Mouse (Mus musculus) liver, embryonic 15.5 days (tissue): ENCODE results near the gene Dnajc15. TPM values are rescaled to one million over a fixed set of nuclear protein-coding genes. Genes with fewer than 3 reads are reported as not detected.

ENCODE experiments used
- ATAC-seq: fragments of 200-750 bp; cut with Nextera tagmentation; 2 replicates; pipeline ENCODE4 v1.8.0; 2017; ENCODE audit warnings: moderate number of reproducible peaks, mild to moderate bottlenecking, moderate library complexity; ENCODE audit not compliant: insufficient read depth
- H3K27ac ChIP-seq: fragments of 300-500 bp; sonication (generic); replicated peaks from 2 replicates; pipeline ENCODE4 v1.5.1; 2015; ENCODE audit warnings: mild to moderate bottlenecking, inconsistent platforms
- H3K27me3 ChIP-seq: fragments of 300-500 bp; sonication (generic); 2 replicates; pipeline ENCODE4 v1.6.1; 2015; ENCODE audit warnings: mild to moderate bottlenecking, inconsistent platforms
- H3K36me3 ChIP-seq: fragments of 300-500 bp; sonication (generic); replicated peaks from 2 replicates; pipeline ENCODE4 v1.6.1; 2015; ENCODE audit warnings: moderate library complexity, mild to moderate bottlenecking, inconsistent platforms
- H3K4me1 ChIP-seq: fragments of 300-500 bp; sonication (generic); replicated peaks from 2 replicates; pipeline ENCODE4 v1.6.1; 2015; ENCODE audit warnings: inconsistent platforms
- H3K4me2 ChIP-seq: fragments of 300-500 bp; sonication (generic); 2 replicates; pipeline ENCODE4 v1.6.1; 2015; ENCODE audit warnings: moderate library complexity, mild to moderate bottlenecking, inconsistent platforms
- H3K4me3 ChIP-seq: fragments of 300-500 bp; sonication (generic); replicated peaks from 2 replicates; pipeline ENCODE4 v1.5.1; 2015; ENCODE audit warnings: mild to moderate bottlenecking, inconsistent platforms
- H3K9ac ChIP-seq: fragments of 300-500 bp; sonication (generic); 2 replicates; pipeline ENCODE4 v1.6.1; 2015; ENCODE audit warnings: moderate library complexity, mild to moderate bottlenecking, inconsistent platforms
- H3K9me3 ChIP-seq: fragments of 300-500 bp; sonication (generic); replicated peaks from 2 replicates; pipeline ENCODE4 v1.6.1; 2016; ENCODE audit warnings: inconsistent platforms
- WGBS: fragments of 180-500 bp; shearing (Covaris S2); methylation state at CpG from one replicate; pipeline ENCODE4 v1.1.7; 2015; ENCODE audit warnings: mixed read lengths; ENCODE audit not compliant: insufficient replicate concordance; 5-methylcytosine and 5-hydroxymethylcytosine counted together
- polyA plus RNA-seq: library from polyadenylated mRNA; unstranded; fragments of >200 nt; fragmentation: Nextera tagmentation; extraction: Ambion mirVana; gene quantifications from 2 replicates; pipeline ENCODE4 v1.2.1, GENCODE M21; 2015

Dnajc15 gene
- 35.4 and 41.6 TPM in 2 replicates for polyA plus RNA-seq

GRCm38 (mm10) chr14:77874304-77875241 is at the start of gene Dnajc15:
Dnajc15 (minus strand) TSS chr14:77875125.
- Histone ChIP-seq H3K9me3 (no peaks in the 10 kb centered on the region), H3K4me1 (peaks cover 6% of the 10 kb centered on the region; the same call in 1 of the 2 replicates), H3K9ac (peak within 1 kb of the TSS; percentile 71), H3K27ac (0 out of 2 replicates have a peak within 1 kb of the TSS, but pooled peaks have one; percentile 29), H3K36me3 (no peaks in the 10 kb centered on the region), H3K4me3 (peak within 1 kb of the TSS; percentile 76), H3K4me2 (peak within 1 kb of the TSS; percentile 78), H3K27me3 (no peaks in the 10 kb centered on the region)
- ATAC-seq: peak; percentile 88
- under 1% methylated on average over 44 of the region's 44 CpGs for WGBS

GRCm38 (mm10) chr14:77923076-77923865 is 48.3 kb upstream of the Dnajc15 start:
- Histone ChIP-seq H3K9ac (no peak overlapping the region), H3K9me3 (no peaks in the 10 kb centered on the region), H3K27ac (no peak overlapping the region), H3K27me3 (no peaks in the 10 kb centered on the region), H3K4me3 (no peak overlapping the region), H3K4me2 (no peak overlapping the region), H3K36me3 (no peaks in the 10 kb centered on the region), H3K4me1 (no peaks in the 10 kb centered on the region)
- 64% methylated on average over 6 of the region's 6 CpGs for WGBS
- no peak for ATAC-seq

- Histone ChIP-seq H3K9ac (no peak overlapping the region), H3K27ac (no peak overlapping the region), H3K4me2 (no peak overlapping the region), H3K4me3 (no peak overlapping the region), H3K9me3 (no peaks in the 10 kb centered on the region), H3K27me3 (no peaks in the 10 kb centered on the region), H3K4me1 (no peaks in the 10 kb centered on the region), H3K36me3 (no peaks in the 10 kb centered on the region)
- WGBS: 77% methylated on average over 8 of the region's 8 CpGs
- no peak for ATAC-seq
Observed at GRCm38 (mm10) chr14:77921641-77922040, 46.7 kb upstream of the Dnajc15 start.

- H3K4me2 ChIP-seq: no peak overlapping the region
- no peak overlapping the region for H3K9ac ChIP-seq
- H3K4me1 ChIP-seq: no peaks in the 10 kb centered on the region
- H3K36me3 ChIP-seq: no peaks in the 10 kb centered on the region
- H3K27ac ChIP-seq: no peak overlapping the region
- 76% methylated on average over 5 of the region's 5 CpGs for WGBS
- H3K4me3 ChIP-seq: no peak overlapping the region
- H3K9me3 ChIP-seq: no peaks in the 10 kb centered on the region
- no peak for ATAC-seq
- no peaks in the 10 kb centered on the region for H3K27me3 ChIP-seq
Observed at GRCm38 (mm10) chr14:77915776-77916175, 40.9 kb upstream of the Dnajc15 start.

- no peak overlapping the region for H3K4me3 ChIP-seq
- H3K4me1 ChIP-seq: no peaks in the 10 kb centered on the region
- no peaks in the 10 kb centered on the region for H3K36me3 ChIP-seq
- no peaks in the 10 kb centered on the region for H3K27me3 ChIP-seq
- ATAC-seq: no peak
- no peak overlapping the region for H3K27ac ChIP-seq
- no peak overlapping the region for H3K9ac ChIP-seq
- 69% methylated on average over 5 of the region's 5 CpGs for WGBS
- no peaks in the 10 kb centered on the region for H3K9me3 ChIP-seq
- H3K4me2 ChIP-seq: no peak overlapping the region
Observed at GRCm38 (mm10) chr14:77906586-77906985, 31.7 kb upstream of the Dnajc15 start.

- 61% methylated on average over 5 of the region's 5 CpGs for WGBS
- H3K27me3 ChIP-seq: no peaks in the 10 kb centered on the region
- H3K36me3 ChIP-seq: no peaks in the 10 kb centered on the region
- H3K9ac ChIP-seq: no peak overlapping the region
- no peaks in the 10 kb centered on the region for H3K4me1 ChIP-seq
- no peak overlapping the region for H3K4me3 ChIP-seq
- no peak overlapping the region for H3K4me2 ChIP-seq
- H3K9me3 ChIP-seq: no peaks in the 10 kb centered on the region
- no peak for ATAC-seq
- H3K27ac ChIP-seq: no peak overlapping the region
Observed at GRCm38 (mm10) chr14:77905466-77905865, 30.5 kb upstream of the Dnajc15 start.

- Histone ChIP-seq H3K4me2 (peak within 1 kb of the TSS; percentile 33), H3K9me3 (no peaks in the 10 kb centered on the region), H3K27ac (no peak within 1 kb of the TSS; the same call in 1 of the 2 replicates), H3K27me3 (no peaks in the 10 kb centered on the region), H3K4me1 (no peaks in the 10 kb centered on the region), H3K36me3 (no peaks in the 10 kb centered on the region), H3K9ac (no peak within 1 kb of the TSS), H3K4me3 (peak within 1 kb of the TSS; percentile 47)
- WGBS: 16% methylated on average over 15 of the region's 15 CpGs
- ATAC-seq: no peak
Observed at GRCm38 (mm10) chr14:77904171-77904762, 29.3 kb upstream of the Dnajc15 start, which contains the start of gene Epsti1. Epsti1 (plus strand) TSS chr14:77904239.

GRCm38 (mm10) chr14:77902541-77902940 is 27.6 kb upstream of the Dnajc15 start:
- WGBS: 58% methylated on average over 3 of the region's 3 CpGs
- Histone ChIP-seq H3K27me3 (no peaks in the 10 kb centered on the region), H3K27ac (no peak overlapping the region), H3K4me2 (no peak overlapping the region), H3K4me3 (no peak overlapping the region), H3K9ac (no peak overlapping the region), H3K9me3 (no peaks in the 10 kb centered on the region), H3K36me3 (no peaks in the 10 kb centered on the region), H3K4me1 (no peaks in the 10 kb centered on the region)
- ATAC-seq: no peak

- Histone ChIP-seq H3K4me3 (no peak overlapping the region), H3K9me3 (no peaks in the 10 kb centered on the region), H3K9ac (no peak overlapping the region), H3K36me3 (no peaks in the 10 kb centered on the region), H3K27me3 (no peaks in the 10 kb centered on the region), H3K27ac (no peak overlapping the region), H3K4me2 (no peak overlapping the region), H3K4me1 (no peaks in the 10 kb centered on the region)
- ATAC-seq: no peak
- WGBS: 65% methylated on average over 3 of the region's 3 CpGs
Observed at GRCm38 (mm10) chr14:77895951-77896350, 21.0 kb upstream of the Dnajc15 start.

GRCm38 (mm10) chr14:77889911-77890310 is 15.0 kb upstream of the Dnajc15 start:
- H3K27me3 ChIP-seq: no peaks in the 10 kb centered on the region
- H3K4me2 ChIP-seq: no peak overlapping the region
- no peaks in the 10 kb centered on the region for H3K4me1 ChIP-seq
- H3K9ac ChIP-seq: no peak overlapping the region
- no peak overlapping the region for H3K4me3 ChIP-seq
- ATAC-seq: no peak
- no peak overlapping the region for H3K27ac ChIP-seq
- WGBS: 75% methylated on average over 7 of the region's 7 CpGs
- no peaks in the 10 kb centered on the region for H3K36me3 ChIP-seq
- no peaks in the 10 kb centered on the region for H3K9me3 ChIP-seq

GRCm38 (mm10) chr14:77886941-77887340 is 12.0 kb upstream of the Dnajc15 start:
- Histone ChIP-seq H3K9me3 (no peaks in the 10 kb centered on the region), H3K36me3 (no peaks in the 10 kb centered on the region), H3K4me3 (no peak overlapping the region), H3K9ac (no peak overlapping the region), H3K4me2 (no peak overlapping the region), H3K27ac (no peak overlapping the region), H3K4me1 (no peaks in the 10 kb centered on the region), H3K27me3 (no peaks in the 10 kb centered on the region)
- 65% methylated on average over 4 of the region's 4 CpGs for WGBS
- no peak for ATAC-seq
